Mouse (Mus musculus) urinary bladder, postnatal 25 days (tissue): ENCODE data around the gene Cdh13.

Experiments
- DNase-seq: peaks from one replicate; pipeline ENCODE4 v3.0.0; 2022; ENCODE audit warnings: low spot score

Gene Cdh13

DNA sequence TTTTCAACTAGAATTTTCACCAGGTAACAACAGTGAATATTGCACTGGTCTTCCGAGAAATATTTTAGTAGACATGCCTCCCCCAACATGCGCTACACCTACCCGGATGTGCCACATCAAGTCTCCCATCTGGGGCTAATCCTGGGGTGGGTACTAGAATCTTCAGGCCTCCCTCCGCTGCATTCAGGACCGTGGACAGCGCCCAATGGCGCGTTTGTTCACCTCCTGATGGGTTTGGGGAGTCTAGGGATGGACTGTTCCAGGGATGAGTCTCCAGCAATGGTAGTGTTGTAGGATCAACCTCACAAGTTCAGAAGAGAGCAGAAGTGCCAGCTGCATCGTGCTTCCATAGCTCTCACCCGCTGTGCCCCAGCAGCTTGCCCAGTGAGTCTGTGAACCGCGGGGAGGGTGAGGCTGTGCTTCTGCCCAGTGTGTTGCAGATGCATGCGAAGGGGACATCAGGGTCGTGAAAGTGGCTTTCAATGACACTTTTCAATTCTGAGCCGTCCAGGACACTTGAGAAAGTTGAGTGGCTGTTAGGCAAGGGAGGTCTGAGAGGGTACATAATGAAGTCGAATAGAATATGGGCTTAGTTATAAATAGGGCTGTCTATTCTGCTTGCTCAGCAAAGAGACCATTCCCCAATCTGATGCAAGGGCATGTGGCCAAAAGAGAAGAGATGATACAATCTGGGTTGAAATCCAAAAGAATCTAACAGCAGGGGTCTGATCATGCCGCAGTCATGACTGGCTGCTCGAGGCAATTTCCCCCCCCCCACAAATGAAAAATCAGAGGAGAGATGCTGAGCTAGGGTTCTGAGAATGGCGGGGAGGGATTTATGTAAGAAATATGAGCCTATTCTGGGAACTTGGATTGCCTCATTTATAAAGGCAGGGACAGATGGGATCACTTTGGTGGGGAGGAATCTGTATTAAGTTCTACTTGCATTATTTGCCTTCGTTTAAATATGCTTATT, 668.5 kb downstream of the Cdh13 start:
- DNase-seq = no peak

DNA sequence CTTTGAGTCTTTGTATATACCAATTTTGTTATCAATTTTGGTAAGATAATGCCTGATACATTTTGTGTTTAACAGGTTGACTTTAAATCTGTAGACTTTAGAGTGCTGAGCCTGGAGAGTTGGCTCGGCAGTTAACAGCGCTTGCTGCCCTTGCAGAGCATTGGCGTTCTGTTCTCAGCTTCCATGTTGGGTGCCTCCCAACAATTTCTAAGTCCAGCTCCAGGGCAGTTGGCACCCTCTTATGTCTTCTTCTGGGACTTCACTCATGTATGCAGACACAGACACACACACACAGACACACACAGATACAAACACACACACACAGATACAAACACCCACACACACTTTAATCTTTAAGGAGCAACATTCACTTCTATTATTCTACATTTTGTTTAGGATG, 672.6 kb downstream of the Cdh13 start:
- DNase-seq = no peak

DNA sequence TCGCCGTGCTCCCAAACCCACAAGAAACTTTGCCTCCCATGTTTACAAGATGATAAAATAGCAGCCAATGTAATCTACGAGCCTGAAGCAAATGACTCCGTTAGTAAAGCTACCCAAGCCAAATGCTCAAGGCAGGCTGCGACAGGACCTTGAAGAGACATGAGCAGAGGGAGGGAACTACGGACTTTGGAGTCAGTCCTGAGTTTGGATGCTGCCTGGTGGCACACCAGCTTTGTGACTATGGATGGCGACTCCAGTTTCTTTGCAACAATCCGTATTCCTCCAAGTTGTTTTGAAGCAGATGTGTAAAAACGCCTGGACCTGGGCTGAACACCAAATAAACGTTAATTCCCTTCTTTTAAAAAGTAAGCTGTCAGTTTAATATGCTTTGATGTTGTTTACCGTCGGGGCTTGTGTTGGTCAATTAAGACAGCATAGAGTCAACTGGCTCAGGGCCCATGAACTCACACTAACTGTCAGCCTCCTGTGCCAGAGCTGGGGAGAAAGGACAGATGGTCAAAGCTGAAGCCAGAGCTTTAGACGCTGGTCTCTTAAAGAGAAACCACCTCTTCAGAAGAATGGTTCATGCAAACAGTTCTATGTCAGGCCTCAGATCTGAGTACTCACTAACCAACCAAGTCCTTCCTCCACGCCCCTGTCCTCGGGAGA, 678.5 kb downstream of the Cdh13 start:
- DNase-seq = no peak

DNA sequence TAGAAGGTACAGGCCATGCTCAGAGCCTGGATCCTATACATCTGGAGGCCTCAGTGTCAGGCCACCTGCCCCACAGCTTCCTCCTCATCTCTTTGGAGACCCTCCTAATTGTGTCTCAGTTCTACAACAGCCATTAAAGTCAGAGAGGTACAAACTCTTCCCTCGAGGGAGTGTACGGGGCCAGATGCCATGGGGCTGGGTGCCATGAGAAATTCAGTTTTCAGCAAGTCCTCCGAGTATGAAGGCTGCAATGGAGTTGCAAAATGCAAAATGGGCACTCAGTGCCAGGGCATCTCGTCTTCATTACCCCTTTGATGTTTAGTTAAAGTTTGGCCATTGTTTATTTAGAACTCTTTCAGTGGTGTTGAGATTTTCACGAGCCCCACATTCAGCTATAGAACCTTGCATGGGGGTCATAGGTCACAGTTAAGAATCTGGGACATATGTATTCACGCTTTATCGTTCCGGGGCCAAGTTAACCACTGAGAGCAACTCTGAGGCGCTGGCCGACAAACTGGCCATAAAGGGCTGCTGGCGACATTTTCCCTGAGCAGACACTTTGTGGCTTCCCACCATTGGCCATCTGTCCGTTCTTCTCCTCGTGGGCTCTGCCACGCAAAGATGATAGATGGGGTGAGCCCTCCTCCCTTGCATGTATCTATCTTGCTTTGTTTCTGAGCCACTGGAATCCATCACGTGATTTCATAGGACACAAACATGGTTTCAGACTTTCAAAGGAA, 681.7 kb downstream of the Cdh13 start:
- DNase-seq = no peak

DNA sequence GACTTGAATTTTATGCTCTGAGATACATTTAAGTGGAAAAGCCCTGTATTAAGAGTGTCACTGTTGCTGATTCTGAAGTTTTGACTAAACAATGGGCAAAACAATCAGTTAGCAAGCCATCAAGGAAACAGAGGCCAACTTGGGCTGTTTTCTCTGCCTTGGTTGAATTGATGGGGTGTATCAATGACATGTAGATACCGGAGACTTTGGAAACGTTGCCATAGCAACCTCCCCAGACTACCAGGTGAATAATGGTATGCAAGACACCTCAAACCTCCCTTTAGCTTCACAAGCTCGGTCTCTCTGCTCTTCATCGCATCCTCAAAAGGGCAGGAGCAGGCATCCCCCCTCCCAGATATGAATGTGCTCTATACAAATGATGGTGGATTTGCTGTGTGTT, 685.4 kb downstream of the Cdh13 start:
- DNase-seq = no peak

DNA sequence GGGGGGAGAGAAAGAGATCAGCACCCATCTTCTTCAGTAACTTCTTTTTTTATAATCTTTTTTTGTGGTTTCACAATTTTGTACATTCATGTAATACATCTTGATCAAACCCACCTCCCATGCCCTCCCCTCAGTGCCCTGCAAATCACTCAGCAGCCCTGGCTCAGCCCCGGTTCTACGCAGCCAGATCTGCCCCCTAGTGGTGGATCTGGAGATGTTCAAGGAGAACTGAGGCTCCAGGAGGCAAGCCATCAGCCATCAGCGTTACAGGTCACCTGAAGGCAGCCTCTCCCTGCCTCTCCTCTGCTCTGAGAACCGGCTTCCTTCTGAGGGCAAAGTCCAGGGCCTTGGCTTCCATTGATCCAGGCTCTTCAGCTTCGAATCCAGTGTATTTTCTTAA, 696.3 kb downstream of the Cdh13 start:
- peak; percentile 5 for DNase-seq

DNA sequence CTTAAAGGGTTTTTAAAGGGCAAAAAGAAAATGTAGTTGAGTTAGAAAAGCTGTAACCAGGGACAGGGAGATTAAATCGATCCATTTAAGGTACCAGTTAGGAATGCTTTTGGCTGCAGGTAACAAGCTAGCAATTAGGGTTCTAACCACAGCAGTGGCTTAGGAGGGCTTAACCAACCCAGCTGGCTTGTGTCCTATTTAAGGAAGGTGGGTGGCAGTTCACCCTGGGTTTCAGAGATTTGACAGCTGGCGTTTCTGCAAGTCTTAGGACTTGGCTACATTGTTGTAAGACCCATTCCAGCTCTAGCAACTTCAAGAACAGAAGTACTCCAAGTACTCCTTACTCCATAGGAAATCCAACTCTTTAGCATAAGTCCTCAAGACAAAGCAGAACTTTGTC, 700.2 kb downstream of the Cdh13 start:
- DNase-seq = no peak

DNA sequence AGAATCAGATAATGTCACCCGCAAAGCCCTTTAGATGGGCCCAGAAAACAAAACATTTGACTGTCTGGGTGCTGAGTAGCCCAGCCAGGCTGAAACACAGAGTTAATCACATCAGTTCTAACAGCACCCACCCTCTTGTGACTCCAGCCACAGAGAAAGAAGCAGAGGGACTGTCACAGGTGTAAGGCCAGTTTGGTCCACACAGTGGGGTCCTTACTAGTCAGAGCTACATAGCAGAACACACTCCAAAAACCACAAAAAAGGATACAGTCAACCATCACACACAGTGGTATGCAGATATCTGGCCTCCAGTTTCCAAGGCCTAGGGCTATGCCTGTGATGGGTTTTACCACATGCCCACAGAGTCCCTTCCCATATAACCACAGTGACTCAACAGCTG, 703.3 kb downstream of the Cdh13 start:
- no peak for DNase-seq

DNA sequence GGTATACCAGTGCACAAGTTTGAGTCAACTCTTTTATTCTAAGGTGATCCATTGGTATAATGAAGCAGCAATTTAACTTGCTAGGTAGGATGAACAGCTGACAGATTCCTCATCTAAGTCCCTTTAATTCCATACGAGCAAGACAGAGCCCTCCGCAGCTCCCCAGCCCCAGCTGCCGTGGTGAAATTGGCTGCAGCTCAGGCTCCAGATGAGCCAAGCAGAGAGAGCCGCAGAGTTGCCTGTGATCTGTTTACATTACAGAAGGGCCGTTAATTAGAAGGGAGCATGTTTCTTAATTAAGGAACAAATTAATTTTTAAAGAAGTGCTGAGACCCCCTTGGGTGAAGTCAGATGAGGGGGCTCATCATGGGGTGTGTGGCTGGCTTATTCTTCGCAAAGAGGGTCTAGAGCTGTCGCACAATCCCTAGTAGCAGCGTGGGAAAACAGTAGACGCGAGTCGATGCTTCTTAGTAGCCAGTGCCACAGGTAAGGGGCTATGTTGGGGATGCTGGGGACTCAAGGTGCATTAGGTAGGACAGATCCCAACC, 712.2 kb downstream of the Cdh13 start:
- DNase-seq = no peak

DNA sequence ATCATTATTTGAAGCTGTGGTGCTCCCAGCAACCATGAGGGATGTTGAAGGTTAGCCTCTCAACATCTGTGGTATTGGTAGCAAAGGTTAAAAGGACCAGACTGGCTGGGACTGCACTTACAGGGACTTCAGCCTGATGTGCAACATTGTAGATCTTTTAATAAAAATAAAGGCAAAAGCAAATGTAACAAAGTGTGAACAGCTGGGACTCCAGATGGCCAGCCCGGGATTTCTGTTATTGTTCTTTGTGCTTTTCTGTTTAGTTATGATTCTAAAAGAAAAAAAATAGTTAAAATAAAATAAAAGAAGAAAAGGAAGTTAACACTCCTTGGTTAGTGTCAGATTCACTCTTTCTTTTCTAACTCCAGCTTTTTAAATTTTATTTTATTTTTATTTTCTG, 717.1 kb downstream of the Cdh13 start:
- no peak for DNase-seq

DNA sequence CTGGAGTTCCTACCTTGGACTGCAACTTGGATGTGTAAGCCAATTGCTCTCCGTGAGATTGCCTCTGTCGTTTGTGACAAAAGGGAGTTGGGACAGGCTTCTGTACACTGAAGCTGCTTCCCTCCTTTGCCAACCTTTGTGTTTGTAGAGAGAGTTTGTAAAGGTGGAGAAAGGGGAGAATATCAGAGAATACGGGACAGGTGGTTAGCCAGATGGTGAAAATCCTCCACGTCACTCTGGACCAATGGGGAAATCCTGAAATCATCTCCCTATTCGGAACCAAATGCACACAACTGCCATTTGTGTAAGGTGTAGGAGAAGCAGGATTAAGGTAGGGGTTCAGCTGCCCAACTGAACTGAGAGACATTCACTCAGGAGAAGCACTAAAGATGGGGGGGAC, 721.3 kb downstream of the Cdh13 start:
- DNase-seq = no peak

DNA sequence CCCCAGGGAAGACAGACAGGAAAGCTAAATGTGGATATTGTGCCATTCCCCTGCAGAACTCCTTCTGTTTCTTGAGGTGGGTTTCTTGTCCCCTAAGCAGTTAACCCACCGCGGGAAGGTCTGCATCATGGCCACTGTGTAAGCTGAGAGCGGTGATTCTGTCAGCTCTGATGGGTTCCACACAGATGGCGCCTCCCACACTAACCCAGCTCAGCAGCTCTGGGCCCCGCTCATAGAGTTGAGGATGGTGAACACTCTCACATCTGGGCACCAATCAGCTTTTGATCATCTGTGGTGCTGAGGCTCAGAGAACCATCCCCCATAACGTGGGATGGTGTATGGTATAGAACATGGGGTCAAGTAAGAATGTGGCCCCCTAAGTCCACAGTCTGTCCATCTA, 735.1 kb downstream of the Cdh13 start:
- DNase-seq = no peak

DNA sequence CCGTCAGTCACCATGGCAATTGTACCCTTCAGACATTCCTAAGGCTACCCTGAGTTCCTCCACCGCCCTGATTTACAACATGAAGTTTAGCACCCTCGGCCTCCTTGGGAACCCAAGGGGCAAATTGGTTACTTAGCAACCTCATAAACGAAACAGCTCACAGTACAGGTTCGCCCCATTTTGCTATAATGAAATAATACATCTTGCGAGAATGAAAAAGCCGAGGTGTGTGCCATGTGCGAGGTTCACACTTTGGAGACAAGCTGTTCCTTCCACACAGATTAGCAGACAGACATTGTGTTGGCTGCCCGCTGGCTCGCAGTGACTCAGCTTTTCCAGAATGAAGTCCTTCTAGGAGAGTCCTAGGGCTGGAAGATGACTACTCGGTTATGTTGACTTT, 737.2 kb downstream of the Cdh13 start:
- DNase-seq = no peak

DNA sequence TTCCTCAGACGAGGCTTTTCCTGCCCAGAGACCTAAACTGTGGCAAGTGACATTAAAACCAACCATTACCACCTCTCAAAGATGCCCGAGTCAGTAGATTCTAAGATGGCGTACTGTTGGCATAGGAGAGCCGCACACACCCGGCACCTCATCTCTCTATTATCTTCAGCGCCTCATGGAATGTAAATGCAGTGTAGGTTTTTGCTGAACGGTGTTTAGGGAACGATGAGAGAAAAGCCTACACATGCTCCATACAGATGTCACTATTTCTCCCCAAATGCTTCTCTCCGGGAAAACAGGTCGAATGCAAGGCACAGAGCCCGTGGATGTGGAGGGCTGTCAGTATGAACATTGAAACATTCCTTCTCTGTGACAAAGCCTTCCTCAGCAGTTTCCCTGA, 737.9 kb downstream of the Cdh13 start:
- DNase-seq = no peak

DNA sequence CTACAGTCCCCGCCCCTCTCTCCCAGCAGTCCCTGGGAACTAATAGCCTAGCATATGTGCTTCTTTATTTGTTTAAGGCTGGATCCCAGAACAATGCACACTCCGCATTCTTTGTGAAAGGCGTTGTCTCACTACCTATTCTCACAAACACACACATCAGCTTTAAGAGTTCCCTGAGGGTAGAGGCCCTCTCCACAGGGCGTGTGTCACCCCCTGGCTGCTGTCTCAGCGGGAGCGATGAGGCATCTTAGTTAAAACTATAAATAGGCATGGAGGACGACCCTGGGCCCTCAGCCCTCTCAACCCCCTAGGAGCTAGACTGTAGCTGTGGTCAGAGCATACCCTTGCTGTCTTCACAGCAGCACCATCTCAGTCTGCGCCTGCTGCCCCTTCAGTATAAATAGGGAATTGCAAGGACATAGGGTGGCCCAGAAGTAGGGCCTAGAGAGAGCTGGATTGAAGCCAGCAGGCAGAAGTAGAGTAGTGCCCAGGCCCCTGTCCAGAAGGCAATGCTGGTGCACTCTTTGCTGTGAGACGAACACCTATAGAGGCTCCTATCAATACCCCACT, 738.9 kb downstream of the Cdh13 start:
- DNase-seq = no peak

DNA sequence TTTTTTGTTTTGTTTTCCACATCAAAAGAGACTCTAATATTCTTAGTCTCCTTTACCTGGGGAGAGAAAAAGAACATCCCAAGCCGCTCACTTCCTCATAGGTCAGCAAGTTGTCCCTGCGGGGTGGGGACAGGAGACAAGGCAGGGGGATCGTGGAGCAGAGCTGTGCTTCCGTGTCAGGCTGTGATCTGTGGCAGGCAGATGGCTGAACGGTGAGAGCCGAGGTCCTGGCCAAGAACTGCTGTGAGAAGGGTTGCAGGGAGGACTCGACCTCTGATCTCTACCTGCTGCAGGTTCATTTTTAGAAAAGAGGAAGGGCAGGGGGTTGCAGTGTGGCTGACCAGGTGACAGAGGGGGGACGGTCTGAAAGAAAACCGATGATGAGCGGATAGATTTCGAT, 749.9 kb downstream of the Cdh13 start:
- no peak for DNase-seq

DNA sequence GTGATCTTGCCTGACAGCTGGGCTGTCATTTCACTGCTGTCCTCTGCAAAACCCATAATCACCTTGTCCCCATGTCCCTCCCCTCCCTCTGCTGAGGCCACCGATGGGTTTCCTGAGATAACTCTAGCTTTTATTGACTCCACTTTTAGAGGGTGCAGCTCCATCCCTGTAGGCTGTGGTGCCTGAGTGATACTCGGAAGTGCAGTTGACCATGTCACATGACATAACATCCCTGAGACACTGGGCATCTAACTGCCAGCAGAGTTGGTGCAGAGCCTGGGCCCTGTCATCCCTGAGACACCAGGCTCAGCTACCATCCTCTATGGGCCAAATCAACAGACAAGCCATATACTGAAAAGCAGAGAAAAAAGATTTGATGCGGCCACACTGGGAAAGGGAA, 750.5 kb downstream of the Cdh13 start:
- DNase-seq = no peak

DNA sequence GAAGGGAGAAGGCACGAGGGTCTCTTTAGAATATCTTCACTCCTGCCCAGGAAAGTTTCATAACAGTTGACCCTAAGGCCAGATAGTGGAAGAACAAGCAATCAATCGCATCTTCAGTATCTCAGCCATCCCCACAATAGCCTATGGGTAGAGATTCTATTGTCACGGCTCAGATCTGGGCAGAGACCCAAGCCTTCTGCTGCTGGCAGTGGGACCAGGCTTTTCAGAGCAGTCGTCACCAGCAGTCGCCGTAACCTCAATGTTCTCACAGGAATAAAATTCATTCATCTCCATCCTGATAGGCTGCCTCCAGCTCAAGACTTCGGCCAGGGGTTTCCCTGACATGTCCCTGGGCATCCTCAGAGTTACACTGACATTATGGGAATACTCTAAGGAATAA, 751.6 kb downstream of the Cdh13 start:
- no peak for DNase-seq

DNA sequence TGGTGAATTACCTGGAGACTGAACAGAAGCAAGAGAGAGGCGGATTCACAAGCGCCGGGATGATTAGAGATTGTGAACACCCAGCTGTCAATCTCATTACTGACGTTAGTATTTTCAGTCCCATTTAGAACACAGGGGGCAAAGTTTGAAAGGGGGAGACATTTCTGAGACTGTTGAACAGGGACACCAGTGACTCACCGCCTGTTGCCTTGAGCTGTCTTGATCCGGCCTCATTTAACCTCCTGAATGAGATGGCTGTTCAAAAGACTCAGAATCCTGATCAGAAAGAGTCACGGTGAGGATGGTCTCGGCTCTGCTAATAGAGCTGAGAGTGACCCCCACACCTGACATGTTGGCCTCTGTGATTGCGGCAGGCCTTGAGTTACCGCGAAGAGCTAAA, 754.0 kb downstream of the Cdh13 start:
- no peak for DNase-seq

DNA sequence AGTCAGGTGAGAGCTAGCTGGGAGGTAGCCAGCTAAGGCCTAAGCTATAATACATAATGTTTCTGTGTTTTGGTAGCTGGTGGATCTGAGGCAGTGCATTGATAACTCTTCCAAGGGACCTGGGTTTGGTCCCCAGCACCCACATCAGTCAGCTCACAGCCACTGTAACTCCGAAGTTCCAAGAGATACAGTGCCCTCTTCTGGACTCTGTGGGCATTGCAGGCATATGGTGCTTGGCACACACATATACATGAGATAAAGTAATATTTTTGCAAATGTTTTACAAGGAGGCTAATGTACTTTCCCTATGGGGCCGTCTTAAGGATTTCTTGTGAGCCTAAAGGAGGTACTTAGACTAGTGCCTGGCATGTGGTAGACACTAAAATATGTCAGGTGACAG, 755.8 kb downstream of the Cdh13 start:
- DNase-seq = no peak

DNA sequence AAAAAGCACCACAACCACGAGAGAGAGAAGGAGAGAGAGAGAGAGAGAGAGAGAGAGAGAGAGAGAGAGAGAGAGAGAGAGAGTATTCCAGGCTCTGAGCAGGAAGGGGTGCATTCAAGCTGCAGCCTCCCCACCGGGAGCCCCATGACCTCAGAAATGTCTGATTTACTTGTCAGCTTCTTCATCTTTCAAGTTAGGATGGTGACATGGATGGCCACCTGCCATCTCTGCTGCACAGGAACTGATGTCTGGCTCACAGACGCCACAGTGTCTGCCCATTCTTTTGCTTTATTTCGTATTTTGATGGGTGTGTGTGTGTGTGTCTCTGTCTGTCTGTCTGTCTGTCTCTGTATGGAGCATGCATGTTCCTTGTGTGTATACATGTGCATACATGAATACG, 774.3 kb downstream of the Cdh13 start:
- no peak for DNase-seq

DNA sequence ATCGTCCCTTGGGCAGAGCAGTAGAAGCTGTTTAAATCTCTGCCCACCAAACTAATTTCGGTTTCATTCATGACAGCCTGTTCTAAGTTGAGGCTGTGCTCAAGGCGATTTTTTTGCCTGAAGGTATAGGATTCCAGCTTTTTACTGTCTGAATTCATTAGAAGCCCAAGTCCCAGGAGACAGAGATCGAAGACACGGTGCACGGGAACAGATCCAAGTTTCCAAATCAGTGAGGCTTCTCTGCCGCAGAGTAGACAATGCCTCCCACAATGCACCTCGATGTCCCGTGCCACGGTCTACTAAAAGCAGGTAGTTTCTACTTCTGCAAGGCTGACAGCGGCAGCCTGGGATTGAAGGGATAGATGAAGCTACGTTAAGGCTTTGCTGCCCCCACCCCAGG, 778.1 kb downstream of the Cdh13 start:
- DNase-seq = no peak
